In the genomic region with DNA sequence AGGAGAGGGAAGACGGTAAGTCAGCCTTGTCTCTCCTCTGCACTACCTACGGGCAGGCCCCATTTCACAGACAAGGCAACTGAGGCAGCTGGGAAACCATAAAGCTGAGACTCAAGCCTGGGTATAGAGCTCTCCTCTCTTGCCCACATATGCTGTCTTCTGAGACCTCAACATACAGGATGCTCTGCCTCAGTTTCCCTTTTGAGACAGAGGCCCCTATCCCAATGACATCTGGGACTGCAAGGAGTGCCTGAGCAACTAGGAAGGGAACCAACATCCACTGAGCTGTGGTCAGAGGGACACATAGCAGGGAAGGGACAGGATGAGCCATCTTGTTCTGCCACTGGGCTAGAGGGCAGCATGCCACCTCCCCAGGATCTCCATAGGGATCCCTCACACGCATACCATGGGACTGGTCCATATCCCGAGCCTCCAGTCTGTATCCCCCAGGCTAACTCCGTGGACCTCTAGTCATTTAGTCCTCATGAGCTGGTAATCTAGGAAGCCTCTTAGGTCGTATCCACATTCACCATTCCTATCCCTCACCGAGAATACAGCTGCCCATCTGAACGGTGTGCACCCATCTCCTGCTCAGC, we compare ENCODE assay signal across 23 mouse cellular contexts. TPM values are rescaled to one million over a fixed set of nuclear protein-coding genes. Genes with fewer than 3 reads are reported as not detected.
"Had no signal": no experiment of that assay in that cellular context is flagged by ENCODE, and none has a peak within 500 bp of the region (broad histone marks: within the 10 kb centered on the region; RNA-seq: fewer than 3 reads in every experiment).

No protein-coding gene starts in this region.

- H3K4me1 ChIP-seq: hindbrain, embryonic 15.5 days; kidney, embryonic 15.5 days; limb, embryonic 13.5 days; limb, embryonic 15.5 days; liver, embryonic 12.5 days had no signal

- H3K9ac ChIP-seq: heart, embryonic 12.5 days; hindbrain, embryonic 13.5 days; hindbrain, embryonic 15.5 days; kidney, embryonic 15.5 days; limb, embryonic 13.5 days; limb, embryonic 15.5 days; liver, embryonic 12.5 days had no signal

- H3K27ac ChIP-seq: hindbrain, embryonic 13.5 days; hindbrain, embryonic 15.5 days; hindbrain, postnatal 0 days; kidney, embryonic 15.5 days; kidney, postnatal 0 days; limb, embryonic 13.5 days; limb, embryonic 15.5 days; liver, embryonic 12.5 days had no signal

- DNase-seq: gastrocnemius, postnatal 14 days; heart, adult 18-20 months; heart, postnatal 10 days; kidney, adult 11 months; kidney, adult 2 months; kidney, adult 9 months; kidney, postnatal 14 days; kidney, postnatal 36 days; layer of hippocampus, adult 9-11 months; layer of hippocampus, postnatal 36 days; left cerebral cortex, postnatal 4 days had no signal

- H3K9me3 ChIP-seq: heart, embryonic 12.5 days; hindbrain, embryonic 13.5 days; hindbrain, embryonic 15.5 days; kidney, embryonic 15.5 days; limb, embryonic 13.5 days; limb, embryonic 15.5 days; liver, embryonic 12.5 days had no signal

- H3K4me3 ChIP-seq: heart, embryonic 12.5 days; hindbrain, embryonic 13.5 days; hindbrain, embryonic 15.5 days; kidney, embryonic 15.5 days; limb, embryonic 13.5 days; limb, embryonic 15.5 days; liver, embryonic 12.5 days had no signal

- H3K27me3 ChIP-seq: hindbrain, embryonic 15.5 days; kidney, embryonic 15.5 days; limb, embryonic 15.5 days had no signal

- H3K36me3 ChIP-seq: heart, embryonic 12.5 days; hindbrain, embryonic 13.5 days; hindbrain, embryonic 15.5 days; kidney, embryonic 15.5 days; liver, embryonic 12.5 days had no signal

- ATAC-seq: hindbrain, postnatal 0 days; intestine, embryonic 16.5 days; liver, embryonic 12.5 days had no signal

- H3K4me2 ChIP-seq: heart, embryonic 12.5 days; hindbrain, embryonic 13.5 days; hindbrain, embryonic 15.5 days; kidney, embryonic 15.5 days; limb, embryonic 13.5 days; limb, embryonic 15.5 days; liver, embryonic 12.5 days had no signal

RNA-seq across cellular contexts. Expression of a gene that starts 12.7 kb away (rescaled TPM):
- total RNA-seq: hematopoietic stem cell, adult 5-6 weeks; liver, adult 2 months had no signal
- polyA plus RNA-seq: liver, adult 2 months had no signal
